Mouse (Mus musculus) cortical plate, adult 2 months (tissue): ENCODE results near the gene Pola2. TPM values are rescaled to one million over a fixed set of nuclear protein-coding genes. Genes with fewer than 3 reads are reported as not detected.

Experiments used
- H3K27ac ChIP-seq: fragments of 200-500 bp; 2 replicates; pipeline ENCODE4 v1.5.1; 2012; ENCODE audit warnings: low read length, control low read depth, inconsistent platforms; ENCODE audit not compliant: insufficient read depth
- H3K4me1 ChIP-seq: fragments of 200-500 bp; 2 replicates; pipeline ENCODE4 v1.6.1; 2011; ENCODE audit warnings: low read length; ENCODE audit not compliant: control insufficient read depth, insufficient read depth
- H3K4me3 ChIP-seq: fragments of 200-500 bp; 2 replicates; pipeline ENCODE4 v1.5.1; 2011; ENCODE audit warnings: mild to moderate bottlenecking, low read length, control low read depth; ENCODE audit not compliant: insufficient read depth
- CTCF ChIP-seq: fragments of 200-500 bp; IDR thresholded peaks from 2 replicates; pipeline ENCODE4 v1.5.1; 2011; ENCODE audit warnings: mild to moderate bottlenecking, control low read depth, low read length; ENCODE audit not compliant: insufficient read depth; ENCODE audit errors: extremely low read depth
- POLR2A ChIP-seq: fragments of 200-500 bp; IDR thresholded peaks from 2 replicates; pipeline ENCODE4 v1.6.1; 2011; ENCODE audit warnings: mild to moderate bottlenecking, low read length, control low read depth; ENCODE audit not compliant: insufficient read depth; ENCODE audit errors: extremely low read depth
- polyA plus RNA-seq: library from polyadenylated mRNA; depleted of rRNA; stranded (reverse); fragments of >200 nt; gene quantifications from 2 replicates; pipeline ENCODE4 v1.2.3, GENCODE M21; 2012

Gene Pola2
- polyA plus RNA-seq, 1 experiment, result 12.9 TPM

GRCm38 (mm10) chr19:5967664-5968063 is 3.7 kb upstream of the Pola2 start:
- H3K4me3 ChIP-seq, result no peak overlapping the region
- no peak overlapping the region for H3K27ac ChIP-seq
- no peaks in the 10 kb centered on the region for H3K4me1 ChIP-seq
- no peak for TF ChIP-seq CTCF
- no peak for TF ChIP-seq POLR2A

GRCm38 (mm10) chr19:5966786-5967185 is 2.8 kb upstream of the Pola2 start:
- TF ChIP-seq POLR2A (no peak), CTCF (no peak)
- H3K4me1 ChIP-seq, result no peaks in the 10 kb centered on the region
- no peak overlapping the region for H3K4me3 ChIP-seq
- H3K27ac ChIP-seq, result no peak overlapping the region

GRCm38 (mm10) chr19:5965910-5966309 is 1.9 kb upstream of the Pola2 start:
- Histone ChIP-seq H3K4me1 (no peaks in the 10 kb centered on the region), H3K4me3 (no peak overlapping the region), H3K27ac (no peak overlapping the region)
- TF ChIP-seq POLR2A (no peak), CTCF (no peak)

- H3K27ac ChIP-seq, result no peak overlapping the region
These were observed 1.3 kb upstream of the Pola2 start for GRCm38 (mm10) chr19:5965280-5965679.

GRCm38 (mm10) chr19:5964804-5965203 is 802 bp upstream of the Pola2 start:
- Histone ChIP-seq H3K27ac (no peak overlapping the region), H3K4me1 (no peaks in the 10 kb centered on the region), H3K4me3 (no peak overlapping the region; the same call in 1 of the 2 replicates)
- no peak for TF ChIP-seq POLR2A
- TF ChIP-seq CTCF, result no peak

More at GRCm38 (mm10) chr19:5965280-5965679, 1.3 kb upstream of the Pola2 start:
- Histone ChIP-seq H3K4me3 (no peak overlapping the region), H3K4me1 (no peaks in the 10 kb centered on the region)
- no peak for TF ChIP-seq POLR2A
- TF ChIP-seq CTCF, result peak; percentile 87

GRCm38 (mm10) chr19:5962651-5963050 is 1.4 kb downstream of the Pola2 start:
- Histone ChIP-seq H3K4me1 (no peaks in the 10 kb centered on the region), H3K4me3 (no peak overlapping the region), H3K27ac (no peak overlapping the region)
- TF ChIP-seq CTCF (no peak), POLR2A (no peak)

- Histone ChIP-seq H3K4me1 (no peaks in the 10 kb centered on the region), H3K4me3 (no peak overlapping the region), H3K27ac (no peak overlapping the region)
- TF ChIP-seq CTCF, result no peak
- no peak for TF ChIP-seq POLR2A
These were observed 6.6 kb downstream of the Pola2 start for GRCm38 (mm10) chr19:5957371-5957770.

- no peak for TF ChIP-seq POLR2A
- peak; percentile 87 for TF ChIP-seq CTCF
- no peaks in the 10 kb centered on the region for H3K4me1 ChIP-seq
These were observed 7.3 kb downstream of the Pola2 start for GRCm38 (mm10) chr19:5956685-5957084.

GRCm38 (mm10) chr19:5955704-5956670 is 8.0 kb downstream of the Pola2 start:
- Histone ChIP-seq H3K4me3 (no peak overlapping the region), H3K27ac (no peak overlapping the region), H3K4me1 (no peaks in the 10 kb centered on the region)
- TF ChIP-seq POLR2A, result no peak
- no peak for TF ChIP-seq CTCF

More at GRCm38 (mm10) chr19:5956685-5957084, 7.3 kb downstream of the Pola2 start:
- Histone ChIP-seq H3K27ac (no peak overlapping the region), H3K4me3 (no peak overlapping the region)

GRCm38 (mm10) chr19:5954936-5955335 is 9.1 kb downstream of the Pola2 start:
- TF ChIP-seq CTCF (no peak), POLR2A (no peak)
- no peaks in the 10 kb centered on the region for H3K4me1 ChIP-seq
- H3K4me3 ChIP-seq, result no peak overlapping the region
- H3K27ac ChIP-seq, result no peak overlapping the region
